Mouse (Mus musculus) lung, adult 10 weeks (tissue): ENCODE results near the gene Edf1. TPM values are rescaled to one million over a fixed set of nuclear protein-coding genes. Genes with fewer than 3 reads are reported as not detected.

Experiments
- polyA plus RNA-seq: library from polyadenylated mRNA; stranded (reverse); fragments of 350-450 nt; fragmentation: Illumina TruSeq; extraction: RNeasy Lipid Tissue Mini Kit (QIAGEN cat#74804); gene quantifications from one replicate; pipeline ENCODE4 v1.2.3, GENCODE M21; 2014; ENCODE audit warnings: low read depth, low replicate concordance; ENCODE audit not compliant: insufficient read depth

Gene Edf1
- polyA plus RNA-seq, result 272 TPM

GRCm38 (mm10) chr2:25557221-25557963 is at the start of gene Edf1:
Edf1 (plus strand) TSS chr2:25557847.

DNA sequence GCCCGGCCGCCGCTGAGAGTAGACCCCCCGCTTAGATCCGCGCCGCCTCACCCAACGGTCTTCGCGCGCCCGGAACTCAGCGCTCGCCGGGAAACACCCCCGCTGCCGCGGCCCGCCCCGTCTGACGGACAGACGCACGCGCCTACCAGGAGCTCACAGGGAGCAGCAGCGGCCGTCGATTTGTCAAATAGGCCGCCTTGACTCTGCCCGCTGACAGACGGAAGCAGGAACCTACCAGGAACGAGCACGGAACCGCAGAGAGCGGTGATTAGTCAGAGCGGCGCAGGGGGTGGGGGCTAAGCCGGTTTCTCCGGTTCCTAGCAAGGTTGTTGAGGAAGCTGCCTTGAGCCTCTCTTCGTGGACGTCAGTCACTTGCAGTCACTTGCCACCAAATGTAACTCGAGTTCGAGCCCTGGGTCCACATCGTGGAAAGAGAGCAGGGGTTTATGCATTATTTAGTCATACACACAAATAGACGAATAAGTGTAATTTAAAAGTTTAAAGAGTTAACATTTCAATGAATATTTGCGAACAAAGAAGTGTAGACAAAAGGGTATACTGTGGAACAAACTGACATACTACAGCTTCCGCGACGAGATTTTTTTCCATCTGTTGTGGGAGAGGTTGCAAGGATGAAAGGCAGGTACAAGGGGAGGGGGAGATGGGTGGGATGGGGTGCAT is 10.7 kb upstream of the Edf1 start, which contains the start of gene Traf2:
Traf2 (minus strand) TSS at position 130 of the 681 bp plus-strand sequence.

DNA sequence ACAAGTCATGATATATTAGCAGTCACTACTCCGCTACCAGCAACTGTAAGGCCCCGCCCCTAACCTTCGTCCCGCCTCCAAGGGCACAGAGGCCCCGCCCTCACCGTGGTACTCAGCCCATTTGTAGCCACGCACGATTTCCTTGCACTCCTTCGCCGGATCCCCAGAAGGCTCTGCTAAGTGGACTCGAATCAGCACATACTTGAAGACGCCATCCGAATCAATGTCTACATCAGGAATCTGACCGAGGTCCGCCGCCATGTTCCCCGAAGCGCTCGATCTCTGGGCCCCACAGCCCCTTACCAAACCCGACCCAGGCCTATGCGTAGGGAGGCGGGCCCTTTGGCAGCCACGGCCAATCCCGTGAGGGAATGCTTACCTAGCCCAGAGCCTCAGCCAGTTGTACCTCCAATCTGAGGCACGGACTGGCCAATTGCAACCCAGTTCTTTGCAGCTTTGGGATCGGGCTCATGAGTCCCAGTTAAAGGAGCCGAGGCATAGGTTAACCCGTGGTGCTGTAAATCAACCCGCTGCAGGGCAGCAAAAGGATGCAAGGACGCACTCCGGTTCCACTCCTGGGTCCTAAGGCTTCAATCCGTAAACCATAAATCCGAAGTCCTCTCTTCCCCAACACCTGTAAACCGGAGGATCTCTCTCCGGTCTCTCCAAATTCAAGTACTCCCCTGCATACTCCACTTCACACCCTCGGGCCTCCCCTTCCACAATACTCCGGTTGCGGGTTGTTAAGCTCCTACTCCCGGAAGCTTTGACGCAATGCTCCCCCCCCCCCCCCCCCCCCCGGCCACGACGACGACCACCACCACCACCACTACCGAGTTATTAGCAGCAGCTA is 17.2 kb downstream of the Edf1 start, which contains the start of the genes Mamdc4 and Phpt1:
Mamdc4 (minus strand) TSS at position 267 of the 853 bp plus-strand sequence.
Phpt1 (minus strand) TSS at position 646 of the 853 bp plus-strand sequence.

DNA sequence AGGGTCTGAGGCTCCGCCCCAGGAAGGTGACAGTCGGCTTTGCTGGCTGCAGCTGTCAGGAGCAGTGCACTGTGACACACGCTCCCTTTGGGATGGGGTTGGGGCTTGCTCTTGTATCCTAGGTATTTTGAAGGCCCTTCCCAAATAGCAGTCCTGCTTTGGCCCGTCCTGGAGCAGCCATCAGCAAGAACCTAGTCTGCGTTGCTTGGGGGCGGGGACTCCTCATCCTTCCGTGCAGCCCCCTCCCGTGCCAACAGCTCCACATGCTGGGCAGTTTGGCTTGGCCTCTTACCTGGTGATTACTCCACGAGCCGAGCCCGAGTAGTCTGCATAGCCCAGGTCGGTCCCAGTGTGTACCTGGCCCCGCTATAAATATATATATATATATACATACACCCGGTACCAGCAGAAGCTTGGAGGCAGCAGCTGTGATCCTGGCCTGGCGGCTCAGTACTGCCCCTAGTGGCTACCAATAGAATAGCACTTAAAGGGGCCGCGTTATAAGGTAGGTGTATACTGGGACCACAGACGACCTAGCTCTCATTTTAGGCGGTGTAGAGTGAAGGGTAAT is 23.7 kb downstream of the Edf1 start, which contains the start of gene Ajm1:
Ajm1 (minus strand) TSS at position 464 of the 571 bp plus-strand sequence.

DNA sequence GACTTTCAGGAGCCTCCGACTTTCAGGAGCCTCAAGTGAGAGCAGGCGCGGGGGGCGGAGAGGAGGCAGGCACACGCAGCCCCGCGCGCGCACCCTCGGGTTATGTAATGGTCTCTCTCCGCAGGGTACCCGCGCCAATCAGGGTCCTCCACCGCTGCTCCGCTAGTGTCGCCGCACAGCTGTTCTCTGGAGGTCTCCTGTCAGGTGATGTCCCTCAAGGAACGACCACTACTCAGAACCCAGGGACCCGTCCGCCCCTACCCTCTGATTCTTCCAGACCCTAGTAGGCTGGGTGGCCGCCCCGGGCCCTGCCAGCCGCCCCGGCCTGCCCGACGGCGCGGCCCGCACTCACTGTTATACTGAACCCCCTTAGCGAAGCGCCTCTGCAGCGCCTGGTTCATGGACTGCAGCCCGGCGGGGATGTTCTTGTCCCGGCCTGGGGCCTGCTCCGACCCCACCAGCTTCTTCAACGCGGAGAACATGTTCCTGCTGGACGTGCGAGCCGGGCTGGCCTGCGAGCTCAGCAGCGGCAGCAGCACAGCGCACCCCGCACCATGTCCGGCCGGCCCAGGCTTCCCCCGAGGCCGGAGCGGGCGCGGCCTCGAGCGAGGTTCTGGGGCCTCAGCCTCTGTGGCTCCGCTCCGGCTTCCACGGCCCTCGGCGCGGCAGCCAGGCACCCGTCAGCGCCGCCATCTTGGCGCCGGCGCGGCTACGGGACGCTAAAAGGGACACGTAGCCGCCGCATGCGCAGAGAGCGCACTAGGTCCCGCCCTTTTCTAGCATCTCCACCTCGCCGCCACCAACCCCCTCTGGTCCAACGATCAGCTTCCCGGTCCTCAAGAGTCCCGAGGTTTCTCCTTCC is 50.3 kb downstream of the Edf1 start, which contains the start of gene Rabl6:
Rabl6 (minus strand) TSS at position 761 of the 862 bp plus-strand sequence.

Other genes starting within 250 kb of the Edf1 start
- not detected for gene Grin1, start 238.7 kb upstream of the Edf1 start, polyA plus RNA-seq
- 31.9 TPM for gene Man1b1, start 225.5 kb upstream of the Edf1 start, polyA plus RNA-seq
- gene Dpp7, start 201.5 kb upstream of the Edf1 start, polyA plus RNA-seq, result 18.5 TPM
- 51.2 TPM for gene Uap1l1, start 192.2 kb upstream of the Edf1 start, polyA plus RNA-seq
- 1.0 TPM for gene Sapcd2, start 185.5 kb upstream of the Edf1 start, polyA plus RNA-seq
- 7.6 TPM for gene Entpd2, start 162.0 kb upstream of the Edf1 start, polyA plus RNA-seq
- 69.7 TPM for gene Npdc1, start 158.5 kb upstream of the Edf1 start, polyA plus RNA-seq
- 1.7 TPM for gene Fut7, start 134.6 kb upstream of the Edf1 start, polyA plus RNA-seq
- gene Abca2, start 129.1 kb upstream of the Edf1 start, polyA plus RNA-seq, result 9.0 TPM
- 364 TPM for gene Clic3, start 101.0 kb upstream of the Edf1 start, polyA plus RNA-seq
- gene Paxx, start 96.8 kb upstream of the Edf1 start, polyA plus RNA-seq, result 44.5 TPM
- gene Ptgds, start 87.8 kb upstream of the Edf1 start, polyA plus RNA-seq, result 1.6 TPM
- not detected for gene Lcn12, start 63.9 kb upstream of the Edf1 start, polyA plus RNA-seq
- 27.0 TPM for gene Fbxw5, start 57.1 kb upstream of the Edf1 start, polyA plus RNA-seq
- gene C8g, start 56.1 kb upstream of the Edf1 start, polyA plus RNA-seq, result 0.92 TPM
- gene Traf2, start 10.9 kb upstream of the Edf1 start, polyA plus RNA-seq, result 19.5 TPM
- gene Mamdc4, start 17.0 kb downstream of the Edf1 start, polyA plus RNA-seq, result 0.44 TPM
- gene Phpt1, start 17.4 kb downstream of the Edf1 start, polyA plus RNA-seq, result 64.0 TPM
- gene Ajm1, start 23.9 kb downstream of the Edf1 start, polyA plus RNA-seq, result not detected
- 25.9 TPM for gene Rabl6, start 50.7 kb downstream of the Edf1 start, polyA plus RNA-seq
- not detected for gene Ccdc183, start 59.8 kb downstream of the Edf1 start, polyA plus RNA-seq
- gene Tmem141, start 64.2 kb downstream of the Edf1 start, polyA plus RNA-seq, result 21.1 TPM
- 23.9 TPM for gene Fcna, start 70.2 kb downstream of the Edf1 start, polyA plus RNA-seq
- gene Lcn8, start 95.3 kb downstream of the Edf1 start, polyA plus RNA-seq, result not detected
- not detected for gene Lcn5, start 100.1 kb downstream of the Edf1 start, polyA plus RNA-seq
- gene Lcn6, start 118.9 kb downstream of the Edf1 start, polyA plus RNA-seq, result not detected
- not detected for gene Lcn10, start 124.9 kb downstream of the Edf1 start, polyA plus RNA-seq
- gene Obp2a, start 142.2 kb downstream of the Edf1 start, polyA plus RNA-seq, result not detected
- 21.5 TPM for gene Bmyc, start 148.9 kb downstream of the Edf1 start, polyA plus RNA-seq
- not detected for gene Obp2b, start 179.2 kb downstream of the Edf1 start, polyA plus RNA-seq
- gene Lcn3, start 207.7 kb downstream of the Edf1 start, polyA plus RNA-seq, result not detected
- gene Lcn11, start 219.2 kb downstream of the Edf1 start, polyA plus RNA-seq, result not detected
- not detected for gene Gm13539, start 224.4 kb downstream of the Edf1 start, polyA plus RNA-seq